Mouse (Mus musculus) urinary bladder, adult 18-20 months (tissue): ENCODE measurements around the gene Pin1.

Experiments used
- DNase-seq, 2 experiments: peaks; one replicate each; pipeline ENCODE4 v3.0.0; 2022; ENCODE audit warnings: low spot score in 2 of 2, mixed read lengths in 2 of 2

Pin1 gene

GRCm38 (mm10) chr9:20703832-20704380, 52.0 kb downstream of the Pin1 start:
- no peak for DNase-seq

GRCm38 (mm10) chr9:20705420-20705819, 53.5 kb downstream of the Pin1 start:
- no peak for DNase-seq

- no peak for DNase-seq
Measured at GRCm38 (mm10) chr9:20705981-20706380, 54.1 kb downstream of the Pin1 start.

GRCm38 (mm10) chr9:20710471-20710870, 58.6 kb downstream of the Pin1 start:
- DNase-seq, result no peak

GRCm38 (mm10) chr9:20712934-20713477, 61.1 kb downstream of the Pin1 start:
- DNase-seq, result no peak

- no peak for DNase-seq
Measured at GRCm38 (mm10) chr9:20713478-20713987, 61.6 kb downstream of the Pin1 start.

GRCm38 (mm10) chr9:20715332-20715731, 63.4 kb downstream of the Pin1 start:
- no peak for DNase-seq
